Mouse (Mus musculus): ENCODE measurements around the gene Ppp1r15b.

Gene Ppp1r15b

DNA sequence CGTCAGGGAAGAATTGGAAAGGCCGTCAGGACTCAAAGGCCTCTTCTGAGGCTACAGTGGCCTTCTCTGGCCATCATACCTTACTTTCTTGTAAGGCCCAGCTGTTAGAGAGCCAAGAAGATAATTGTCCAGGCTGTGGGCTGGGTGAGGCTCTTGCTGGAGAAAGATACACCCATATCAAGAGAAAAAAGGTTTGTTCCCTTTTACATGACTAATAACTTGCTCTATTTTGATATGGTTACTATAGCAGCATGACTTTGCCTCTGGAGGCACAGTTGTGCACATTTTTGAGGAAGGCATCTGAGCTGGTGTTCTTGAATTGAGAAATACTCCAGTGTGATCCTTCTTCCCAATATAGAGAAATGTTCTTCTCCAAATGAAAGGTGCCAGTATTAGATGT, 2.5 kb downstream of the Ppp1r15b start:
- TF ChIP-seq GATA4 (IDR thresholded peaks at IDR 0.05; ENCODE audit: insufficient replicate concordance, low read length) = no peak

DNA sequence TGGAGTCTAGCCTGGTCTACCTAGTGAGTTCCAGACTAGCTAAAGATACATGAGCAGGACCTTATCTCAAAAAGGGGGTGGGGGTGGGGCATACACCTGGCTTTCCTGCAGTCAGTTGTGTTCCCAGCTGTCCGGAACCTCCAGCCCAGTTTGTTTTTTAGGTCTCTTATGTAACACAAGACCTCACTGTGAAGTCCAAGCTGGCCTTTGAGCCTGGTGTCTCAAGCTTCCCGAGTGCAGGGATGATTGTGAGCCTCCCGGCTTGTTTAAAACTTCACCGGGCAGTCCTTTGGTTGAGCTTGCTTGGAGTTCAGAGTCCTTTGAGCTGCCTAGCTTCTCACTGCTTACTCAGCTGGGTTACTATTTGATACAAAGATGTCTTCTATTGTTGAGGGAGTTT, 3.1 kb downstream of the Ppp1r15b start:
- TF ChIP-seq GATA4 (IDR thresholded peaks at IDR 0.05; ENCODE audit: insufficient replicate concordance, low read length) = peak; percentile 94

DNA sequence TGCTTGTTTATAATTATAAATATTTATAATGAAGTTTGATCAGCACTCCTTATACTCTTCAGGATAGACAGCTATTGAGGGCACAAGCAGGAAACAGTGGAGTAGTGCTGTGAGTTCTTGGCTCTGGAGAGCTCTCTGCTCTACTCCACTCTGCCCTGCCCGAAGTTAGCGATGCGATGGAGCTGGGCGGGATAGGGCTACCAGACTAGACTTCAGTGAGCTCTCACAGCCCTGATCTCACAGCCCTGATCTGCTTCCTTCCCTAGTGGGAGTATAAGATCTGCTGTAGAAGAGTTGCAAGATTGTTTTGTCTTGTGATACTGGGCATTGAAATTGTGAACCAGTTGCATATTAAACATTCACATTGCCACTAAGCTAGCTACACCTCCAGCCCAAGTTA, 3.9 kb downstream of the Ppp1r15b start:
- TF ChIP-seq GATA4 (IDR thresholded peaks at IDR 0.05; ENCODE audit: insufficient replicate concordance, low read length) = no peak

DNA sequence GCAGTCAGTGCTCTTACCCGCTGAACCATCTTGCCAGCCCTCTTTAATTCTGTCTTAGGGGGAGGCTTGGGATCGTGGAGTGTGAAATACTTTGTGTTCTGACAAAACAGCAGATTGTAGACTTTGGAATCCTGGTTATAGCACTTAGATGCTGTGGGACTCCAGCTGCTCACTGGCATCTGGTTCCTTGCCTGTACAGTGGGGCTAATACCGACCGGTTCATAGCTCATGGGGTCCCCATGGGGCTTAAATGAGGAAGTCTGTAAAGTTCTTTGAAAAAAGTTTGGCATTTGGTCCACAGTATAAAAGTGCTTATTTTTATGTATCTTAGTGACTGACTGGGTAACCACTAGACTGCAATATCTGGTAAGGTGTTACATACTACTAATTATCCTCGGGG, 4.9 kb downstream of the Ppp1r15b start:
- TF ChIP-seq GATA4 (IDR thresholded peaks at IDR 0.05; ENCODE audit: insufficient replicate concordance, low read length) = no peak

DNA sequence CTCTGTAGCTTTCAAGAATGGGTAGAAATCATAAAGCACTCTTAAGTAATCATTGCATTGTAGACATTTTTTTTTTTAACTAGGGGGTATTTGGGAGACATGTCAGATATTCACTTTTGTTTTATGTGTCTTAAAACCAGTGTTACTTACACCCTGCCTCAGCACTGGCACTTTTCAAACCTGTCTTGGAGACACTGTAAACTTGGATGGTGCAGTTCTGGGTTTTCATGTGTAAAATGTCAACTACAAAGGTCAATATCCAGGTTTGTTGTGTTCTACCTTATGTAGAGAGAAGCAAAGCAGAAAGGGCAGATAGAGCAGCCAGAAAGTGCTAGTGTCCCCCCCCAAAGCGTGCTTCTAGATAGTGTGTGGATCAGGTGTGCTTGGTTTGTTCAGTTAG, 7.5 kb downstream of the Ppp1r15b start:
- no peak for TF ChIP-seq GATA4 (IDR thresholded peaks at IDR 0.05; ENCODE audit: insufficient replicate concordance, low read length)

DNA sequence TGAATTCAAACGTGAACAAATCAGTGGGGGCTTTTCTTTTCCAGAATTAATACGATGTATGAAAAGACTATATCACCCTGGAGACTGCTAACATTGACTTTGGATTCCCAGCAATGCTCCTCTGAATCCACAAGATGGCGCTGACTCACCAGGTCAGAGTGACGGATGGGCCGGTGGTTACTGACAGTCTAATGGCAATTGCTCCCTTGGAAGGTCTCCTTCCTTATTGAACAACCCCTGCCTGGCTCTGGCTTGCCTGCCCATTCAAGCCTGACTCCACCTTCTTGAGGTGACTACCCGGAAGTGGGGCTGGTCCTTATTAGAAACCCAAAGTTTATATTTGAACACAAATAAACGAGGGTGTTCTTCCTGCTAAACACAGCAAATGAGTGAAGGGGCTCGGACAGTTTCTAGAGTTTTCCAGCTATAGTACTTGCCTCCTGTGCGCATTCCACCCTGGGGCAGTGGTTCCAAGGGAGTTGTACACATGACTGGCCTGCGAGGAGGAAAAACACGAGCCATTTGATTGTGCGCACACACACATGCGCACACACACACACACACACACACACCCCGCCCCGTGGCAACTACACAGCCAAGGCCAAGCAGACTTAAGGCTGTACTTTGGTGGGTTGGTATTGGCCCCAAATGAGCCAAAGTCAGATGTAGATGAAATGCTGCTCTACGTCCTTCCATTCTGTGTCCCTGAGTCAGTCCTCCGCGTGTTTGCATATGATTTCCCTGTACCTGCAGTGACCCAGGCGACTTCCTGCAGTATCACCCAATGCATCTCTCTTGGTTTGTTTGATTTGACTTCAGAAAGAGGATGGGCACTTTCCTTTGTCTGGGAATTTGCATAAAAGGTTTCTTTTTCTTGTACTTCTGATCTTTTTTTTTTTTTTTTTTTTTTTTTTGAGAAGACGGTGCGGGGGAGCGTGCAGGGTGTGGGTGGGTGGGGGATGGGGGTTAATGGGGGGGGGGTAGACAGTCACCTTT, 15.4 kb downstream of the Ppp1r15b start:
- no peak for TF ChIP-seq GATA4 (IDR thresholded peaks at IDR 0.05; ENCODE audit: insufficient replicate concordance, low read length)

DNA sequence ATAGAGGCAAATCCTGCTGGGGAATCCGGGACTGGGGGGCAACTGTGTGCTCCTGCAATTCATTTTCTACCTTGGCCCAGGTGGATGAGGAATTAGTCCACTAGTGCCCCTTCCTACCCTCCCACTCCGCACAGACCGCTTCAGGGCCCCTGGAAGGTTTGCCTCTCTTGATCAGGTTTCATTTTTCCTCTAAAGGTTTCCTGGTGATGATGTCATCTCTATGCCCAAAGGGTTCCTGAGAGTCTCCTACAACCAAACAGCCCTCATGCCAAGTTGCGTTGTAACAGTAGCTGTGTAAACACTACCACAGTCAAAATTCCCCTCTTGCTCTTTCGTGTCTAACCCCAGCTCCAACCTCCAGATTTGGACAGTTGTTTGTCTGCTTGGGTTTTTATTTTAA, 16.4 kb downstream of the Ppp1r15b start:
- no peak for TF ChIP-seq GATA4 (IDR thresholded peaks at IDR 0.05; ENCODE audit: insufficient replicate concordance, low read length)

DNA sequence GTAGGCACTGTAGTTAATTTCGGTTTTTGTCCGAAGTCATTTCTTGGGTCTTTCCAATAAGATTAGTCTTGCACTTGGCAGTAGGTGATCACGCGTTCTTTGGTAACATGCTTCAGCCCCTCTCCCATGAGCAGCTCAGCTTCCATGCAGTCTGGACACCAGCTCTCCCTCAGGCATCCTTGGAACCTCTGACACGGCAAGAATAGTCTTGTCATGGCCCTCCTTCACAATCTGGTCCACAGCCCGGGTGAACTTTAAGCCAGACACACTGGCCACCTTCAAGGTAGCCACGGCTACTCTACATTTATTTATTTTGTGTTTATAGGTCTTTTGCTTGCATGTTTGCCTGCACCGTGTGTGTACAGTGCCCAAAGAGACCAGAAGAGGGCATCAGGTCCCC, 17.2 kb downstream of the Ppp1r15b start:
- TF ChIP-seq GATA4 (IDR thresholded peaks at IDR 0.05; ENCODE audit: insufficient replicate concordance, low read length) = no peak

DNA sequence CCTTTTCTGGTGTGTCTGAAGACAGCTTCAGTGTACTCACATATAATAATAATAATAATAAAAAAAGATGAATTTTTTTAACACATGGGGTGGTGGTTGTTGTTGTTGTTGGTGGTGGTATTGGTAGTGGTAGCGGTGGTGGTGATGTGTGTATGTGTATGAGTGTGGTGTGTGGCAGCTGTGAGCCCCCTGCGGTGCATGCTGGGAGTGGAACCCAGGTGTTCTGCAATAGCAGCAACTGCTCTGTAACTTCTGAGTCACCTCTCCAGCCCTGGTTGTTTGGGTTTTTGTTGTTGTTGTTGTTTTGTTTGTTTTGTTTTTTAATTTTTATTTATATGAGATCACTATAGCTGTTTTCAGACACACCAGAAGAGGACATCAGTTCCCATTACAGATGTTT, 19.6 kb downstream of the Ppp1r15b start:
- no peak for TF ChIP-seq GATA4 (IDR thresholded peaks at IDR 0.05; ENCODE audit: insufficient replicate concordance, low read length)

DNA sequence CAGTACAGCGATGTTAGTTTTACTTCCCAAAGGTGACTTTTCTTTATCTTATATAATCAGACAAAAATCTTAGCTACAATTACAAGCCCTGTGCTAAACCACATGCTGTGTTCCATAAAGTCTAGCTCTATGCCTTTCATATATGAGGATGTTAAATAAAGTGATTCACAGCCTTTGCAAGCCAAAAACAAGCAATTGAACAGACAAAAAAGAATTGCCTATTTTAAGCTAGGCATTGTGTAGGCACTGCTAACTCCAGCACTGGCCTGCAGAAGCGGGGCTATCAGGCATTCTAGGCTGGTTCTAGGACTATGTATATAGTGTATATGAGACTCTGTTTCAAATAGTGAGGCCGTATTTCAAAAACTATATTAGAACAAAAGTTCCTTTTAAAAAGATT, 21.3 kb downstream of the Ppp1r15b start:
- no peak for TF ChIP-seq GATA4 (IDR thresholded peaks at IDR 0.05; ENCODE audit: insufficient replicate concordance, low read length)

DNA sequence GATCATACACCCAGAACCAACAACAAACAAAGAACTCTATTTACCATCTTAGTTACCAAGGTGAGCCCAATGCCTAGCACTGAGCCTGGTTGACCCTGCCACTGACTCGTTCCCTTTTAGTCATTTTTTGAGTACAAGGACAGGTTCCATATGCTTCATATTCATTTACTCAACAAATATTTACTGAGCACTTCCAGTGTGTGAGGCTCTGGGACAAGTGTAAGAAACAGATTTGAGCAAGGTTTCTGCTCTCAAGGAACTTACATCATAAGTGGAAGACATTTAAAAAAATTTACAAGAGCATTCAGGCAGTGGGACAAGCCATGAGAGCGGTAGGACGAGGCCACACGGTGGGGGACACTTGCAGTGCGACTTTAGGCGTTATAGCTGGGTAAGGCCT, 24.3 kb downstream of the Ppp1r15b start:
- no peak for TF ChIP-seq GATA4 (IDR thresholded peaks at IDR 0.05; ENCODE audit: insufficient replicate concordance, low read length)

DNA sequence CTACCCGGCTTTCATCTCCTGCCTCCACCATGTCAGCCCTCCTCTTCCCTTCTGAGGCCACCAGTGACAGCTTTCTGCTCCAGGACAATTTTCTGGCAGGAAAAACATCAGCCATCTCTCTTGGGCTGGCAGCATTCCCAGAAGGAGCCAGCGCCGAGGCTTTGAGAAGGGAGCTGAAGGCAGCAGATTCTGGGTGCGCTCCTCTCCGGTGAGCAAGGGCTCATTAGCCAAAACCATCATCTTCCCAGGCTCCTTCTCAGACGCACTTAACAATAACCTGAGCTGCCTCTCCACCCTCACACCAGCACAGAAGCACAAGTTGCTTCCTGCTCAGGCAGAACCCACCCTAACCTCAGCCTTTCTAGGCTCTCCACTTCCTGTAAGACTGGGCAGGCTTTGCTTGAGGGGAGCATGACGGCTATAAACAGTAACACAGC, 28.2 kb downstream of the Ppp1r15b start:
- TF ChIP-seq GATA4 (IDR thresholded peaks at IDR 0.05; ENCODE audit: insufficient replicate concordance, low read length) = no peak

DNA sequence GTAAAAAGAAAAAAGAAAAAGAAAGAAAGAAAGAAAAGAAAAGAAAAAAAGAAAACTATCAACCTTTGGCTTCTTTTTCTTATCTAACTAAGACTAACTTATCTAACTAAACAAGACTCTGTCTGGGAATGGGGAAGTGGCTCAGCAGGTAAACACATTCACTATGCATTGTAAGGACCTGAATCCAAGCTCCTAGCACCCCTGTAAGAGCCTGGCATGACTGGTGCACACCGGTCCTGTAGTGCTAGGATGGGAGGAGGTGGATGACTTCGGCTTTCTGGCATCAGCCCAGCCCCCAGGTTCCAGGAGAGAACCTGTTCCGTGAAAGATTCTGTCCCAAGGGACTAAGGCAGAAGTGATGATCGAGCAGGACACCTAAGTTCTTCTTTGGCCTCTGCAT, 30.6 kb downstream of the Ppp1r15b start:
- TF ChIP-seq GATA4 (IDR thresholded peaks at IDR 0.05; ENCODE audit: insufficient replicate concordance, low read length) = no peak

DNA sequence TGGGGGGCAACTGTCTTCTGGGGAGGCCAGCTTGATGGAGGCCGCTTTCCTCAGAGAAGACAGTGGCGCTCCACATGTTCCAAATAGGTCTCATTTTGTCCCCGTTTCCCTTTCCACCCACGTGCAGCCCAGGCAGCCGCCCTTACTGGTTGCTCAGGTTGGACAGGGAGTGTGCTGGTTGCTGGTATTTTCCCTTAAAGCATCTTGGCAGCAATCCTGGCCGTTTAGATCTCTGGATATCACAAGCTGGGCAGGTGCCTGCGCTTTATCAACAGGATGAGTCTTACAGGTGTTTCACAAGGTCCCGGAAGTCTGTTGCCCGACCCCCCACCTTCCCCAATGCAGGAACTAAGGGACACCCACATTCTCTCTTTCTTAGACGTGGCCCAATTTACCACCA, 31.1 kb downstream of the Ppp1r15b start:
- no peak for TF ChIP-seq GATA4 (IDR thresholded peaks at IDR 0.05; ENCODE audit: insufficient replicate concordance, low read length)

DNA sequence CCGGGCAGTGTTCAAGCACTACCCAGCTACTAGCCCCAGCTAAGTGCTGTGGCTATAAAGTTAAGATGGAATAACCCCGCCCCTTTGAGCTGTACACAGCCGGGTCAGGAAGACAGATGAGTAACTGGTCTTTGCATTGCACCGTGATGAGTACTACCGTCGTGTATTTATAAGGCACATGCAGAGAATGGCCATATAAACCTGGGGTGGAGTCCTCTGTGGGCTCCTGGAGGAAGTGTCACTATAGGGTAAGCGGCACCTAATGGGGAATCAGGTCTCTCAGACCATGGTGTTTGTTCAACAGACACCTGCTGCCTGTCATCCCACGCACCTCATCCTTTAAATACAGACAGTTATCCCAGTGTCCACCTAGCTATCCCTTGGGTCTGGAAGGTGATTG, 32.0 kb downstream of the Ppp1r15b start:
- no peak for TF ChIP-seq GATA4 (IDR thresholded peaks at IDR 0.05; ENCODE audit: insufficient replicate concordance, low read length)

DNA sequence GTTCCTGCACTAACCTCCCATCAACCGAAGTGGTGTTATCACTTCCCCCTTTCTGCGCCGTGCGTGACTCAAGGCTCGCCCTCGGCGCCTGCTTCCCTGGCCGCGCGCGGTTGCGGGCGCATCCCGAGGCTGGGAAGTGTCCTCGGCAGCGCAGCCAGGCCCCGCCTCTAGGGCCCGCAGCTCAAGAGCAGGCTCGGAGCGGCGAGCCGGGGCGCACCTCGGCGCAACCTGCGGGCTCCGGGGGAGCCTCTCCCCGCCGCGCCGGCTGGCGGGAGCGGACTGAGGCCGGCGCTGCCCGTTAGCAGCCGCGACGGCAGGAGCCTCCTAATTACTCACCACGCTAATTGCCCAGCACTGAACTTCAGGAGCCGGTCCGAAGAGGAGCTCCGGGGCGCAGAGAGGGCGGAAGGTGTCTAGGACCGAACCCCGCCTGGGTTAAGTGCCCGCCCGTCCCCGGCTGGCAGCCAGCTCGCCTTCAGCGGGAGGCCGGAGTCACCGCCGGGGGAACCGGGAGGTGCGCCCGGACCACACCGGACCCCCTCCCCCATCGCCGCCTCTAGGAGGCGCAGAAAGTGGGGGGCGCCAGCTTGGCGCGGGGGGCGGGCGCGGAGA, 33.0 kb downstream of the Ppp1r15b start, which contains the start of gene Plekha6:
Gene Plekha6, plus strand, starts transcription at position 391 of the 612 bp plus-strand sequence.
- TF ChIP-seq GATA4 (IDR thresholded peaks at IDR 0.05; ENCODE audit: insufficient replicate concordance, low read length) = no peak
